Comparison of ENCODE assay signal across 7 mouse cellular contexts in the genomic region with DNA sequence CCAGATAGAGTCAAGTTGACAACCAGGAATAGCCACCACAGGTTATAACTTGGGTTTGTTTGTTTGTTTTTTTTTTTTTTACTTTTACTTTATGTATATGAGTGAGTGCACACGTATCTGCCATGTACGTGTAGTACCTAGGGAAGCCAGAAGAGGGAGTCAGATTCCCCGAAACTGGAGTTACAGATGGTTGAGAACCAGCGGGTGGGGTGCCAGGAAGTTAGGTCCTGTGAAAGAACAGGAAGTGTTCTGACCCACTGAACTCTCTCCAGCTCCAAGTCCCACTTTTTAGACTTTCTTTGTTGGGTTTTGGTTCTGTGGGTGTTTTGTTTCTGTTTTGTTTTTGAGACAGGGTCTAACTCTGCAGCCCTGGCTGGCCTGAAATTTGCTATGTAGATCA. TPM values are rescaled to one million over a fixed set of nuclear protein-coding genes. Genes with fewer than 3 reads are reported as not detected.
DNase-seq lines count a peak whose midpoint lies in the region; TF ChIP-seq lines count a peak whose summit lies in the region.

No protein-coding gene starts in this region.

- no peak overlapping the region for H3K4me3 ChIP-seq in left cerebral cortex, adult 2 months
- no peak overlapping the region for H3K4me3 ChIP-seq in spleen, adult 2 months (ENCODE audit: extremely low read depth, insufficient read depth, insufficient read length)

- peak; percentile 37 for TF ChIP-seq CTCF in left cerebral cortex, adult 2 months (IDR thresholded peaks at IDR 0.05)
- peak; percentile 10; the same call in 1 of the 2 replicates for TF ChIP-seq CTCF in spleen, adult 2 months (IDR thresholded peaks at IDR 0.05; ENCODE audit: extremely low read depth, insufficient read depth, insufficient read length, insufficient replicate concordance)

- no peak for DNase-seq in left cerebral cortex, adult 2 months (ENCODE audit: extremely low spot score in 1 of 2, low spot score in 2 of 2)
- no peak for DNase-seq in left cerebral cortex, postnatal 14 days (ENCODE audit: low spot score in 2 of 2)
- DNase-seq in R1 (ENCODE audit: low read depth, low spot score): peak; percentile 94
- peak; percentile 51 to 57 for DNase-seq in kidney, postnatal 25 days
- peak in 1 of 2 experiments; percentile 11 for DNase-seq in spleen, adult 2 months (ENCODE audit: low read depth in 1 of 2, low spot score in 2 of 2)
- DNase-seq in right cerebral cortex, adult 2 months (ENCODE audit: low spot score in 2 of 2): no peak
- DNase-seq in frontal cortex, adult 2 months (ENCODE audit: extremely low spot score in 1 of 2, low spot score in 1 of 2): no peak

- no peak overlapping the region for H3K27ac ChIP-seq in left cerebral cortex, adult 2 months
- H3K27ac ChIP-seq in spleen, adult 2 months (ENCODE audit: insufficient read depth, low read length): no peak overlapping the region

- peaks cover 20% of the 10 kb centered on the region for H3K36me3 ChIP-seq in spleen, adult 2 months (ENCODE audit: control insufficient read depth, insufficient read depth, low read length)

- 28% methylated on average over 4 of the region's 4 CpGs for WGBS in spleen, adult 2 months

- intact Hi-C loops in left cerebral cortex, adult 2 months (cut with DNase I): no loop called here
- intact Hi-C loops in left cerebral cortex, postnatal 14 days (cut with DNase I): no loop called here

- H3K27me3 ChIP-seq in spleen, adult 2 months (ENCODE audit: control insufficient read depth, insufficient read depth, low read length): no peaks in the 10 kb centered on the region

- no peak for TF ChIP-seq POLR2A in spleen, adult 2 months (IDR thresholded peaks at IDR 0.05; ENCODE audit: low read depth, low read length)

- H3K4me1 ChIP-seq in spleen, adult 2 months (ENCODE audit: control insufficient read depth, insufficient read depth, insufficient read length): no peaks in the 10 kb centered on the region

RNA-seq across cellular contexts. Expression of gene Klhl12, which starts 19.9 kb away (rescaled TPM):
- 10 to 100 TPM; 36.1 to 38.9 TPM for total RNA-seq in left cerebral cortex, adult 2 months (2021)
- total RNA-seq in left cerebral cortex, postnatal 14 days (2021): 10 to 100 TPM; 35.4 to 37.1 TPM
- 4.8 and 5.9 TPM in 2 replicates for polyA plus RNA-seq in spleen, adult 2 months (2012; rRNA removed)
- polyA plus RNA-seq in frontal cortex, adult 2 months (2012; rRNA removed): 26.5 and 28.4 TPM in 2 replicates

RNA-seq across cellular contexts. Expression of gene Adipor1, which starts 20.2 kb away (rescaled TPM):
- total RNA-seq in left cerebral cortex, adult 2 months (2021): 10 to 100 TPM; 55.9 to 58.2 TPM
- 10 to 100 TPM; 63.4 to 66.2 TPM for total RNA-seq in left cerebral cortex, postnatal 14 days (2021)
- 106 and 122 TPM in 2 replicates for polyA plus RNA-seq in spleen, adult 2 months (2012; rRNA removed)
- polyA plus RNA-seq in frontal cortex, adult 2 months (2012; rRNA removed): 60.4 and 64.3 TPM in 2 replicates

RNA-seq across cellular contexts. Expression of gene Cyb5r1, which starts 30.1 kb away (rescaled TPM):
- total RNA-seq in left cerebral cortex, adult 2 months (2021): 10 to 100 TPM; 20.3 to 23.3 TPM
- 10 to 100 TPM; 15.9 TPM for total RNA-seq in left cerebral cortex, postnatal 14 days (2021)
- polyA plus RNA-seq in spleen, adult 2 months (2012; rRNA removed): 46.0 and 46.4 TPM in 2 replicates
- polyA plus RNA-seq in frontal cortex, adult 2 months (2012; rRNA removed): 14.0 and 15.9 TPM in 2 replicates

RNA-seq across cellular contexts. Expression of gene 4933406M09Rik, which starts 49.7 kb away (rescaled TPM):
- not detected for total RNA-seq in left cerebral cortex, adult 2 months (2021)
- not detected for total RNA-seq in left cerebral cortex, postnatal 14 days (2021)
- polyA plus RNA-seq in spleen, adult 2 months (2012; rRNA removed): not detected in 2 replicates
- not detected in 2 replicates for polyA plus RNA-seq in frontal cortex, adult 2 months (2012; rRNA removed)

RNA-seq across cellular contexts. Expression of gene Rabif, which starts 59.0 kb away (rescaled TPM):
- total RNA-seq in left cerebral cortex, adult 2 months (2021): 10 to 100 TPM; 25.8 to 28.6 TPM
- total RNA-seq in left cerebral cortex, postnatal 14 days (2021): 10 to 100 TPM; 30.1 to 32.3 TPM
- polyA plus RNA-seq in spleen, adult 2 months (2012; rRNA removed): 8.6 and 9.4 TPM in 2 replicates
- polyA plus RNA-seq in frontal cortex, adult 2 months (2012; rRNA removed): 28.2 and 29.4 TPM in 2 replicates

Comparison
In these comparisons a context has a peak if more than half of its experiments do, and no peak if none do; other contexts are left out.
1. DNase-seq: peak in R1 (single experiment) and kidney, postnatal 25 days (2 of 2); none in left cerebral cortex, adult 2 months (0 of 2), left cerebral cortex, postnatal 14 days (0 of 2), right cerebral cortex, adult 2 months (0 of 2) and frontal cortex, adult 2 months (0 of 2).